Mouse (Mus musculus) myocyte (in vitro differentiated cells): ENCODE results near the gene Olfr766-ps1.

Experiments
- CEBPB ChIP-seq: IDR thresholded peaks from 2 replicates; pipeline ENCODE4 v1.6.1; 2011; ENCODE audit warnings: mild to moderate bottlenecking, moderate library complexity; ENCODE audit not compliant: poor library complexity, insufficient read depth, severe bottlenecking
- E2F4 ChIP-seq: IDR thresholded peaks from one replicate; pipeline ENCODE4 v1.6.1; 2011; ENCODE audit warnings: mild to moderate bottlenecking, control low read depth, moderate library complexity; ENCODE audit not compliant: insufficient read depth
- MAX ChIP-seq: IDR thresholded peaks from one replicate; pipeline ENCODE4 v1.6.1; 2011; ENCODE audit warnings: low read depth, mild to moderate bottlenecking, control low read depth
- POLR2A ChIP-seq: IDR thresholded peaks from one replicate; pipeline ENCODE4 v1.6.1; 2011; ENCODE audit warnings: low read depth, mild to moderate bottlenecking, control low read depth, moderate library complexity; ENCODE audit not compliant: insufficient read length
- TCF12 ChIP-seq: IDR thresholded peaks from one replicate; pipeline ENCODE4 v1.6.1; 2011; ENCODE audit warnings: mild to moderate bottlenecking, control low read depth; ENCODE audit not compliant: poor library complexity, insufficient read depth, severe bottlenecking
- USF1 ChIP-seq: IDR thresholded peaks from one replicate; pipeline ENCODE4 v1.6.1; 2011; ENCODE audit warnings: low read depth, mild to moderate bottlenecking, control low read depth, moderate library complexity

- TF ChIP-seq TCF12 (no peak), POLR2A (no peak), USF1 (no peak), MAX (no peak), E2F4 (no peak), CEBPB (no peak)
Observed at GRCm38 (mm10) chr10:129028343-129028742, 40.4 kb downstream of the Olfr766-ps1 start.
